Mouse (Mus musculus): Measurements from ENCODE around the gene Acss1. TPM values are rescaled to one million over a fixed set of nuclear protein-coding genes. Genes with fewer than 3 reads are reported as not detected.

Gene Acss1
- polyA plus RNA-seq, 1 experiment from 2014 or later, result 22.1 TPM

DNA sequence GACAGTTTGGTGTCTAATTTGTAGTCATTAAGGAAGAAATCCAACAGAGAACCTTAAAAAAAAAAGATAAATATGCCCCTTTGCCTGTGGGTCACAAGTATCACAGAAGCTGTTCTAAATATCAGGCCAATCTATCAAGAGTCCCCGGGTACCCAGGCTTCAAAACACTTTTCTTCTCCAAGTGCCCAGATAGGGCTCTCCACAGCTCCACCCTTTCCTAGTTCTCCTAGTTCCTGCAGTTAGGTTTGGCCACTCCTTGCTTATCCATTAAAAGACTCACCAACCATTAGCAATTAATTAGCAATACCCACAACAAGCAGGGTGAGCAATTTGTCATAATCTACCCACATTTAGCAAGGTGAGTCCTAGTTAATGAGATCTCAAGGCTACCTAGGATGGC lies 61.2 kb downstream of the Acss1 start:
- Histone ChIP-seq H3K36me3 (ENCODE audit: control insufficient read depth, insufficient read depth, low read length) (no peaks in the 10 kb centered on the region), H3K4me3 (ENCODE audit: low read length) (peak overlapping the region; percentile 99; the same call in 1 of the 2 replicates), H3K27me3 (replicated peaks; ENCODE audit: control insufficient read depth, insufficient read depth, low read length) (no peaks in the 10 kb centered on the region), H3K9me3 (ENCODE audit: control insufficient read depth, low read length) (no peaks in the 10 kb centered on the region), H3K9ac (ENCODE audit: low read depth, low read length) (no peak overlapping the region), H3K4me1 (ENCODE audit: control insufficient read depth, insufficient read depth, low read depth, low read length) (peaks cover 12% of the 10 kb centered on the region), H3K27ac (ENCODE audit: low read depth, low read length) (no peak overlapping the region), H3K4me2 (ENCODE audit: low read length) (peak overlapping the region; percentile 74)
- WGBS, result 63% methylated on average over 1 of the region's 1 CpGs
- ATAC-seq, result no peak

DNA sequence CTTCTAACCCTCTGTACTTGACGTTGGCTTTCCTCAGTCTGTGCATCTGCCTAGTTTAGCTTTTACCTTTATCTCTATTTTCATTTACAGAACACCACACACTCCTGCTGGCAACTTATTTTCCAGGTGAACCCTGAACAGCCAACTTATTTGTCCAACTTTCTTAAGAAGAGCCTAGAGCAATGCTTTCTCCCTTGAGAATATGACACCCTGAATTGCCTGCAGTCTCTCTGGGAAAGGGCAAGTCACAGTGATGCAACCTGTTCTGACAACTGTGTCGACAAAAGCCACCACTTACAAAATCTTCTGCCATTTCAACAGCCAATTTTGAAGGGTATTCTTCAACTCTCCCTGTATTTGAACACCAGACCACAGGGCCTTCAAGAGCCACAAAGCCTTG lies 63.5 kb downstream of the Acss1 start:
- H3K9ac ChIP-seq (ENCODE audit: low read depth, low read length), result no peak overlapping the region
- peaks cover 12% of the 10 kb centered on the region for H3K4me1 ChIP-seq (ENCODE audit: control insufficient read depth, insufficient read depth, low read depth, low read length)
- no peak for ATAC-seq
- no peaks in the 10 kb centered on the region for H3K27me3 ChIP-seq (replicated peaks; ENCODE audit: control insufficient read depth, insufficient read depth, low read length)
- no peak overlapping the region for H3K27ac ChIP-seq (ENCODE audit: low read depth, low read length)
- H3K9me3 ChIP-seq (ENCODE audit: control insufficient read depth, low read length), result no peaks in the 10 kb centered on the region
- 95% methylated on average over 2 of the region's 2 CpGs for WGBS
- no peak overlapping the region for H3K4me2 ChIP-seq (ENCODE audit: low read length)
- H3K36me3 ChIP-seq (ENCODE audit: control insufficient read depth, insufficient read depth, low read length), result no peaks in the 10 kb centered on the region
- H3K4me3 ChIP-seq (ENCODE audit: low read length), result no peak overlapping the region

DNA sequence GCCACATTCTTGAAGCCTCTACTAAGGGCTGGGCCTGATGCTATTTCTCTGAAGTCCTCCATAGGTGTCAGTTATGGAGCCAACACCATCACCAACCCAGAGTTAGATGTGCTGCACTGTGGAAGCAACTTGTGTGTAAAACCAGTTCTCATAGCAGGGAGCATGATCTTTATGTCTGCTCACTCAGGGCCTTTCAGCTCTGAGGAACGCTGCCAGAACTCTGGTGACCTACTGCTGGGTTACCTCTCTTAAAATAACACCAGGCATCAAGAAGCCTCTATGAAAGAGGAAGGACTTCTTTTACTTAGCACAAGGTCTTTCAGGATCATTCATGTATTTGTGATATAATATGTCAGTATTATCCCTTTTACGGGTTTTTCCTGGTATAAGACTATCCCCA lies 66.1 kb downstream of the Acss1 start:
- Histone ChIP-seq H3K9me3 (ENCODE audit: control insufficient read depth, low read length) (no peaks in the 10 kb centered on the region), H3K36me3 (ENCODE audit: control insufficient read depth, insufficient read depth, low read length) (no peaks in the 10 kb centered on the region), H3K4me1 (ENCODE audit: control insufficient read depth, insufficient read depth, low read depth, low read length) (peaks cover 2% of the 10 kb centered on the region), H3K9ac (ENCODE audit: low read depth, low read length) (no peak overlapping the region), H3K4me3 (ENCODE audit: low read length) (no peak overlapping the region), H3K4me2 (ENCODE audit: low read length) (no peak overlapping the region), H3K27me3 (replicated peaks; ENCODE audit: control insufficient read depth, insufficient read depth, low read length) (no peaks in the 10 kb centered on the region), H3K27ac (ENCODE audit: low read depth, low read length) (no peak overlapping the region)
- ATAC-seq, result no peak
- 88% methylated on average over 2 of the region's 2 CpGs for WGBS

DNA sequence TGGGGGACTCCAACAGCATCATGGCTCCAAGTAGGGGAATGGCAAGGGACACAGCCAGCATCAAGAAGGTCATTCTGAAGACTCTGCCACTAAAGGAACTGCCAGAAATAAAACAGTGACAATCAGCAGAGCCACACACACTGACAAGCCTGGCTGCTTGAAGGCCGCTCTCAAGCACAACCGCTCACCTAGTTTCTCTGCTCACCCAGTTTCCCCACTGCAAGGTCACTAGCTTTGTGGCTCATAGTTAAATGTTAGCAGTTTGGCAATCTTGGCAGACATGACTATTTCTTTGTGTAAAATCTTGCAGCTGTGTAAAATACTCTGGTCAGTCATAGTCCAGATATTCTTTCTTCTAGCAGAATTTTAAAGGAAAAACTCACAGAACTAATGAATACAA lies 68.0 kb downstream of the Acss1 start:
- H3K4me1 ChIP-seq (ENCODE audit: control insufficient read depth, insufficient read depth, low read depth, low read length), result no peaks in the 10 kb centered on the region
- WGBS, result 93% methylated on average over 2 of the region's 2 CpGs
- H3K27ac ChIP-seq (ENCODE audit: low read depth, low read length), result no peak overlapping the region
- H3K4me3 ChIP-seq (ENCODE audit: low read length), result no peak overlapping the region
- H3K27me3 ChIP-seq (replicated peaks; ENCODE audit: control insufficient read depth, insufficient read depth, low read length), result no peaks in the 10 kb centered on the region
- H3K36me3 ChIP-seq (ENCODE audit: control insufficient read depth, insufficient read depth, low read length), result no peaks in the 10 kb centered on the region
- no peak for ATAC-seq
- no peaks in the 10 kb centered on the region for H3K9me3 ChIP-seq (ENCODE audit: control insufficient read depth, low read length)
- no peak overlapping the region for H3K4me2 ChIP-seq (ENCODE audit: low read length)
- H3K9ac ChIP-seq (ENCODE audit: low read depth, low read length), result no peak overlapping the region

DNA sequence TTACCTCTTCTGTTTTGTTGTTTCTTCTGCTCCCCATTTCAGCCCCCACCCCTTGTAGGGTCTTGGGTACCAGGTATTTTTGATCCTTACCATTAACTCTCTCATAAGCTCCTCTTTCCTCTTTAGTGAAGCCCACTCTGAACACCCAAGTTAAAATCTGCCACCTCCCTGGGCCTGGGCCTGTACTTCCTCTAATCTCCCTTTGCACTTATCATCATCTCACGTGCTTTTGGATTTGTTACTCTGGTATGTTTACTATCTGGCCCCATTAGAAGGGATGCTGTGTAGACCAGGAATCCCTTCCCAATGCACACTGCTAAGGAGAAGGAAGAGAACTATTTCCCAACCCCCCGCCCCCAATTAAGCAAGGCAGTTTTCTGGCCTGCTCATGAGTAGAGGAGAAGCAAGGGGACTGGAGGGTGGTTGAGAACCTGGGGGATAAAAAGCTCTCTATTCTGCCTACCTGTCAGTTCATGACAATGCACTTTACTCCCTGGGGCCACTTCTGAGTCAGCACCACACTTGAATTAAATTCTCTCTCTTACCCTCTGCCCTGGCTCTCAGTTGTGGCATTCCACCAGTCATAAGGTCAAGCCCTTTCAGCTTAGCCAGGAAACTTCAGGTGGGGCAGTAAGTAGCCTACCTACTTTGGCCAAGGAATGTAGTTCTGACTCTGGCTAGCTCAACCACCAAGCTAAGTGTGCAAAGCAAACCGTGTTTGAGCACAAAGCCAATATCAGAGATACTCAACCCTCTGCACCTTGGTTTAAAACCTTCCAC lies 72.7 kb downstream of the Acss1 start:
- Histone ChIP-seq H3K27ac (ENCODE audit: low read depth, low read length) (no peak overlapping the region), H3K4me1 (ENCODE audit: control insufficient read depth, insufficient read depth, low read depth, low read length) (no peaks in the 10 kb centered on the region), H3K27me3 (replicated peaks; ENCODE audit: control insufficient read depth, insufficient read depth, low read length) (no peaks in the 10 kb centered on the region), H3K4me2 (ENCODE audit: low read length) (no peak overlapping the region), H3K9ac (ENCODE audit: low read depth, low read length) (no peak overlapping the region), H3K4me3 (ENCODE audit: low read length) (no peak overlapping the region), H3K9me3 (ENCODE audit: control insufficient read depth, low read length) (no peaks in the 10 kb centered on the region), H3K36me3 (ENCODE audit: control insufficient read depth, insufficient read depth, low read length) (peaks cover 4% of the 10 kb centered on the region)
- WGBS, result 95% methylated on average over 3 of the region's 3 CpGs
- ATAC-seq, result no peak

- H3K9me3 ChIP-seq (ENCODE audit: control insufficient read depth, low read length), result no peaks in the 10 kb centered on the region
- no peaks in the 10 kb centered on the region for H3K27me3 ChIP-seq (replicated peaks; ENCODE audit: control insufficient read depth, insufficient read depth, low read length)
- H3K36me3 ChIP-seq (ENCODE audit: control insufficient read depth, insufficient read depth, low read length), result peaks cover 37% of the 10 kb centered on the region
- no peak overlapping the region for H3K9ac ChIP-seq (ENCODE audit: low read depth, low read length)
- no peak overlapping the region for H3K4me2 ChIP-seq (ENCODE audit: low read length)
- H3K27ac ChIP-seq (ENCODE audit: low read depth, low read length), result no peak overlapping the region
- no peak for ATAC-seq
- 73% methylated on average over 11 of the region's 11 CpGs for WGBS
- no peaks in the 10 kb centered on the region for H3K4me1 ChIP-seq (ENCODE audit: control insufficient read depth, insufficient read depth, low read depth, low read length)
- no peak overlapping the region for H3K4me3 ChIP-seq (ENCODE audit: low read length)
Observed at GRCm38 (mm10) chr2:150589076-150589475, 79.2 kb downstream of the Acss1 start.

DNA sequence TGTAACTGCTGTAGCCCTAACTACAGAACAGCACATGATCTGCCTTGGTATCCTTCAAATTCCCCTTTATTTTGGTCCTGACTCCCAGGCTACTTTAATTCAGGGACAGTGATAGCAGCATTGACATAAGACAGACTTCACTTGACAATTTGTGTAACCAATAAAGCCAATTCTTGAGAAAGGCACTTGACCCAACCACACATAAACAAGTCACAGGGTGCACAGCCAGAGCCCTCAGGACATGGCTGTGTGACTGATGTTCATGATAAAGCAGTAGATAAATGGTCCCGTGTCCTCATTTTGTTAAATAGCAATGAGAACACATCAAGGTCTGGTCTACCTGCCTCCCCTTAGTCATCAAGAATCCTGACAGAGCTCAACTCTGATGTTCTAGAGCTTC lies 88.7 kb downstream of the Acss1 start:
- Histone ChIP-seq H3K27me3 (replicated peaks; ENCODE audit: control insufficient read depth, insufficient read depth, low read length) (no peaks in the 10 kb centered on the region), H3K9ac (ENCODE audit: low read depth, low read length) (no peak overlapping the region), H3K9me3 (ENCODE audit: control insufficient read depth, low read length) (no peaks in the 10 kb centered on the region), H3K4me2 (ENCODE audit: low read length) (no peak overlapping the region), H3K36me3 (ENCODE audit: control insufficient read depth, insufficient read depth, low read length) (peaks cover 14% of the 10 kb centered on the region), H3K4me3 (ENCODE audit: low read length) (no peak overlapping the region), H3K27ac (ENCODE audit: low read depth, low read length) (no peak overlapping the region), H3K4me1 (ENCODE audit: control insufficient read depth, insufficient read depth, low read depth, low read length) (no peaks in the 10 kb centered on the region)
- ATAC-seq, result no peak
- 100% methylated on average over 1 of the region's 1 CpGs for WGBS

DNA sequence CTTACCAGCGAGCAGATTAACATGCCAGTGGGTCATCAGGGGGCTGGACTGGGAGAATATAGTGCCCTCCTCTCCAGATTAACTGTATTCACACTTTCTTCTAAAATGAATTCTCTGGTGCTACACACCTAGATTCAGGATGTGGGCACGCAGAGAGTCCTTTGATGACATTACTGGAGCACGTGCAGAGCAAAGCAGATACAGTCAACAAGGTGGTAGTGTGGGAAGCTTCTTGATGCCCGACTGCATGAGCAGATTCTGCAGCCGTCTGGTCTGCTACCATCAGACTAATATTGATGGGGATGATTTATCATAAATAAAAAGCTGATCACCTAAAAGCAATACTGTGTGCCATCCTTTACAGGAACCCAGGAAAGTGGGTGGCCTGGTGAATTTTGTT lies 89.7 kb downstream of the Acss1 start:
- Histone ChIP-seq H3K27ac (ENCODE audit: low read depth, low read length) (no peak overlapping the region), H3K27me3 (replicated peaks; ENCODE audit: control insufficient read depth, insufficient read depth, low read length) (no peaks in the 10 kb centered on the region), H3K4me1 (ENCODE audit: control insufficient read depth, insufficient read depth, low read depth, low read length) (no peaks in the 10 kb centered on the region), H3K36me3 (ENCODE audit: control insufficient read depth, insufficient read depth, low read length) (peaks cover 4% of the 10 kb centered on the region), H3K9ac (ENCODE audit: low read depth, low read length) (no peak overlapping the region), H3K4me3 (ENCODE audit: low read length) (no peak overlapping the region), H3K9me3 (ENCODE audit: control insufficient read depth, low read length) (no peaks in the 10 kb centered on the region), H3K4me2 (ENCODE audit: low read length) (no peak overlapping the region)
- 88% methylated on average over 5 of the region's 5 CpGs for WGBS
- no peak for ATAC-seq

DNA sequence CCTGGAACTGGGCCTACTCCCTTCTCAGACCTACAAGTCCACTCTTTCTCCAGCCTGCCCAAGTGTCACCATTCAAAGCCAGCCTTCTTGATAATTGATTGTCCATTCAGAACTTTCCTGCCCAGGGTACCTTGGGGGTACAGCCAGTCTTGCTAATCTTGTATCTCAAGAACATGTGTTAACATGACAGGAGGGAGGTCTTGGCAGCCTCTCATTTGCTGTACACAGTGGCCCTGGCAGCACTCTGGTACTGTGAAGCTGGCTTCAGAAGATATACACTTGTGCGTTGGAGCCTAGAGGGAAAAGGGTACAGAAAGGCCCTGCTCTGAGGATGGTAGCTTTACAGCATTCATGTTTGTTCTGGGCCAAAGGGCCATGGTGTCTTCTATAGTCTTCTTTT lies 92.0 kb downstream of the Acss1 start:
- H3K4me3 ChIP-seq (ENCODE audit: low read length), result no peak overlapping the region
- no peak overlapping the region for H3K4me2 ChIP-seq (ENCODE audit: low read length)
- no peak overlapping the region for H3K27ac ChIP-seq (ENCODE audit: low read depth, low read length)
- H3K4me1 ChIP-seq (ENCODE audit: control insufficient read depth, insufficient read depth, low read depth, low read length), result no peaks in the 10 kb centered on the region
- WGBS, result 95% methylated on average over 1 of the region's 1 CpGs
- no peaks in the 10 kb centered on the region for H3K27me3 ChIP-seq (replicated peaks; ENCODE audit: control insufficient read depth, insufficient read depth, low read length)
- no peaks in the 10 kb centered on the region for H3K36me3 ChIP-seq (ENCODE audit: control insufficient read depth, insufficient read depth, low read length)
- no peaks in the 10 kb centered on the region for H3K9me3 ChIP-seq (ENCODE audit: control insufficient read depth, low read length)
- no peak overlapping the region for H3K9ac ChIP-seq (ENCODE audit: low read depth, low read length)
- no peak for ATAC-seq

Data from hindbrain, embryonic 16.5 days (tissue).